Mouse (Mus musculus) ovary, postnatal 10 days (tissue): ENCODE measurements around the gene Wdr18.

Experiments used
- DNase-seq: peaks from one replicate; pipeline ENCODE4 v3.0.0; 2022; ENCODE audit warnings: low spot score

Gene Wdr18

GRCm38 (mm10) chr10:79977324-79977723 is 17.4 kb downstream of the Wdr18 start:
- no peak for DNase-seq

GRCm38 (mm10) chr10:79978061-79978460 is 18.1 kb downstream of the Wdr18 start:
- no peak for DNase-seq

GRCm38 (mm10) chr10:79979401-79980155 is 19.6 kb downstream of the Wdr18 start:
- no peak for DNase-seq

GRCm38 (mm10) chr10:79983205-79983604 is 23.3 kb downstream of the Wdr18 start:
- DNase-seq: no peak

GRCm38 (mm10) chr10:79983670-79984069 is 23.7 kb downstream of the Wdr18 start:
- peak; percentile 34 for DNase-seq

GRCm38 (mm10) chr10:79984195-79984816 is 24.4 kb downstream of the Wdr18 start, which contains the start of gene Tmem259:
Tmem259 (minus strand) TSS chr10:79984330.
- DNase-seq: peak; percentile 71

- peak; percentile 81 for DNase-seq
Observed at GRCm38 (mm10) chr10:79984871-79985270, 24.9 kb downstream of the Wdr18 start.

GRCm38 (mm10) chr10:79985334-79986231 is 25.6 kb downstream of the Wdr18 start:
- peak; percentile 29 for DNase-seq

GRCm38 (mm10) chr10:79986232-79986878 is 26.4 kb downstream of the Wdr18 start:
- DNase-seq: no peak

- peak; percentile 64 for DNase-seq
Observed at GRCm38 (mm10) chr10:79986963-79987362, 27.0 kb downstream of the Wdr18 start.

GRCm38 (mm10) chr10:79987771-79988505 is 28.0 kb downstream of the Wdr18 start:
- DNase-seq: no peak

GRCm38 (mm10) chr10:79988506-79989271 is 28.7 kb downstream of the Wdr18 start, which contains the start of gene Cnn2:
Cnn2 (plus strand) TSS chr10:79988584.
- DNase-seq: peak; percentile 51

- no peak for DNase-seq
Observed at GRCm38 (mm10) chr10:79989272-79989786, 29.4 kb downstream of the Wdr18 start.

- DNase-seq: no peak
Observed at GRCm38 (mm10) chr10:79989870-79990269, 29.9 kb downstream of the Wdr18 start.

- DNase-seq: no peak
Observed at GRCm38 (mm10) chr10:79991099-79991498, 31.1 kb downstream of the Wdr18 start.

GRCm38 (mm10) chr10:79991548-79991947 is 31.6 kb downstream of the Wdr18 start:
- DNase-seq: no peak

- no peak for DNase-seq
Observed at GRCm38 (mm10) chr10:79994397-79995115, 34.6 kb downstream of the Wdr18 start.

- DNase-seq: no peak
Observed at GRCm38 (mm10) chr10:79995636-79996035, 35.7 kb downstream of the Wdr18 start.

- peak; percentile 89 for DNase-seq
Observed at GRCm38 (mm10) chr10:79996272-79997033, 36.5 kb downstream of the Wdr18 start, which contains the start of gene Abca7. Abca7 (plus strand) TSS chr10:79996494.
